Mouse (Mus musculus) cerebellum, adult 11-12 months (tissue): ENCODE results near the gene Nuf2.
A peak's percentile ranks its signal among the peaks of the same experiment; 100 is the strongest.
"Not testable (repeated sequence)": the region's sequence is repeated elsewhere in the genome, so short reads cannot be mapped to it uniquely, and the experiment has no call there.

Source experiments
- DNase-seq: peaks from one replicate; pipeline ENCODE4 v3.0.0; 2022

Nuf2 gene

GRCm38 (mm10) chr1:169530876-169531701 is at the start of gene Nuf2:
Gene Nuf2 (minus strand): TSS chr1:169531464.
- DNase-seq: peak; percentile 98

- DNase-seq: no peak
These were observed 48.3 kb upstream of the Nuf2 start for GRCm38 (mm10) chr1:169579572-169579971.

GRCm38 (mm10) chr1:169574136-169574535 is 42.9 kb upstream of the Nuf2 start:
- DNase-seq: no peak

GRCm38 (mm10) chr1:169555621-169556020 is 24.4 kb upstream of the Nuf2 start:
- DNase-seq: no peak

GRCm38 (mm10) chr1:169555019-169555418 is 23.8 kb upstream of the Nuf2 start:
- DNase-seq: no peak

GRCm38 (mm10) chr1:169553446-169553845 is 22.2 kb upstream of the Nuf2 start:
- DNase-seq: no peak

- DNase-seq: no peak
These were observed 9.2 kb upstream of the Nuf2 start for GRCm38 (mm10) chr1:169540415-169540814.

GRCm38 (mm10) chr1:169531702-169532535 is 655 bp upstream of the Nuf2 start:
- DNase-seq: peak; percentile 55

- no peak for DNase-seq
These were observed 1.2 kb downstream of the Nuf2 start for GRCm38 (mm10) chr1:169529996-169530518.

- no peak for DNase-seq
These were observed 5.1 kb downstream of the Nuf2 start for GRCm38 (mm10) chr1:169526006-169526680.

GRCm38 (mm10) chr1:169519337-169519736 is 11.9 kb downstream of the Nuf2 start:
- no peak for DNase-seq

GRCm38 (mm10) chr1:169517899-169518517 is 13.3 kb downstream of the Nuf2 start:
- DNase-seq: not testable (repeated sequence)

GRCm38 (mm10) chr1:169517376-169517892 is 13.8 kb downstream of the Nuf2 start:
- DNase-seq: no peak

- DNase-seq: no peak
These were observed 24.9 kb downstream of the Nuf2 start for GRCm38 (mm10) chr1:169506354-169506753.

- no peak for DNase-seq
These were observed 28.4 kb downstream of the Nuf2 start for GRCm38 (mm10) chr1:169502876-169503275.

- peak; percentile 37 for DNase-seq
These were observed 35.6 kb downstream of the Nuf2 start for GRCm38 (mm10) chr1:169495621-169496020.

GRCm38 (mm10) chr1:169491561-169491960 is 39.7 kb downstream of the Nuf2 start:
- no peak for DNase-seq

GRCm38 (mm10) chr1:169485408-169485885 is 45.8 kb downstream of the Nuf2 start:
- DNase-seq: peak; percentile 28

- no peak for DNase-seq
These were observed 46.7 kb downstream of the Nuf2 start for GRCm38 (mm10) chr1:169484565-169484964.

- DNase-seq: no peak
These were observed 48.5 kb downstream of the Nuf2 start for GRCm38 (mm10) chr1:169482596-169483335.

GRCm38 (mm10) chr1:169471185-169471584 is 60.1 kb downstream of the Nuf2 start:
- DNase-seq: no peak
